Mouse (Mus musculus) ES-E14 (cell line): Measurements from ENCODE around the gene Cux1.

Experiments
- MAFK ChIP-seq: IDR thresholded peaks from 2 replicates; pipeline ENCODE4 v1.6.1; 2014; ENCODE audit warnings: mild to moderate bottlenecking, low read depth, low read length, inconsistent platforms; ENCODE audit not compliant: insufficient read depth
- ZC3H11A ChIP-seq: IDR thresholded peaks from 2 replicates; pipeline ENCODE4 v1.6.1; 2012; ENCODE audit warnings: low read depth, mild to moderate bottlenecking, inconsistent platforms, low read length, borderline replicate concordance

GRCm38 (mm10) chr5:136566812-136567175, 496 bp downstream of the Cux1 start:
- TF ChIP-seq ZC3H11A (no peak), MAFK (no peak)
